Mouse (Mus musculus) bone marrow, adult 2 months (tissue): ENCODE results near the gene Dennd1c. TPM values are rescaled to one million over a fixed set of nuclear protein-coding genes. Genes with fewer than 3 reads are reported as not detected.

ENCODE experiments used
- H3K27ac ChIP-seq: fragments of 200-500 bp; 2 replicates; pipeline ENCODE4 v1.5.1; 2012; ENCODE audit warnings: low read depth, mild to moderate bottlenecking, control low read depth, inconsistent platforms, low read length; ENCODE audit not compliant: control insufficient read depth, poor library complexity, insufficient read depth
- H3K4me1 ChIP-seq: fragments of 200-500 bp; 2 replicates; pipeline ENCODE4 v1.6.1; 2011; ENCODE audit warnings: low read length; ENCODE audit not compliant: control insufficient read depth, insufficient read depth
- H3K4me3 ChIP-seq: fragments of 200-500 bp; replicated peaks from 2 replicates; pipeline ENCODE3; 2011; ENCODE audit warnings: mild to moderate bottlenecking, low read depth, low read length, control low read depth; ENCODE audit not compliant: control insufficient read depth
- CTCF ChIP-seq: fragments of 200-500 bp; IDR thresholded peaks from 2 replicates; pipeline ENCODE4 v1.5.1; 2011; ENCODE audit warnings: low read length, control low read depth; ENCODE audit not compliant: control insufficient read depth, insufficient read depth
- POLR2A ChIP-seq: fragments of 200-500 bp; IDR thresholded peaks from 2 replicates; pipeline ENCODE4 v1.6.1; 2011; ENCODE audit warnings: low read depth, mild to moderate bottlenecking, control low read depth, low read length, borderline replicate concordance; ENCODE audit not compliant: control insufficient read depth
- WGBS: fragments of 180-500 bp; shearing (Covaris S2); methylation state at CpG from one replicate; pipeline ENCODE4 v1.1.7; 2018; 5-methylcytosine and 5-hydroxymethylcytosine counted together
- polyA plus RNA-seq: library from polyadenylated mRNA; stranded (reverse); fragments of >200 nt; gene quantifications from 2 replicates; pipeline ENCODE4 v1.2.4, GENCODE M21; 2011; ENCODE audit warnings: low replicate concordance; ENCODE audit not compliant: missing spikeins, insufficient read depth, insufficient read length

Gene Dennd1c
- polyA plus RNA-seq, 1 experiment: 96.5 TPM

GRCm38 (mm10) chr17:57104496-57104895 lies 26.2 kb upstream of the Dennd1c start:
- 13% methylated on average over 4 of the region's 4 CpGs for WGBS
- TF ChIP-seq CTCF: no peak
- TF ChIP-seq POLR2A: no peak
- H3K27ac ChIP-seq: no peak overlapping the region
- no peaks in the 10 kb centered on the region; the same call in 1 of the 2 replicates for H3K4me1 ChIP-seq
- no peak overlapping the region for H3K4me3 ChIP-seq

- no peaks in the 10 kb centered on the region; the same call in none of the 2 replicates for H3K4me1 ChIP-seq
- H3K4me3 ChIP-seq: no peak overlapping the region
These were observed 24.0 kb upstream of the Dennd1c start for GRCm38 (mm10) chr17:57102276-57102675.

GRCm38 (mm10) chr17:57099629-57100325 lies 21.5 kb upstream of the Dennd1c start:
- Histone ChIP-seq H3K27ac (no peak overlapping the region), H3K4me3 (no peak overlapping the region), H3K4me1 (no peaks in the 10 kb centered on the region; the same call in 1 of the 2 replicates)
- TF ChIP-seq CTCF (no peak), POLR2A (no peak)
- 41% methylated on average over 10 of the region's 10 CpGs for WGBS

More at GRCm38 (mm10) chr17:57102276-57102675, 24.0 kb upstream of the Dennd1c start:
- no peak for TF ChIP-seq CTCF
- TF ChIP-seq POLR2A: no peak
- 46% methylated on average over 2 of the region's 2 CpGs for WGBS
- H3K27ac ChIP-seq: no peak overlapping the region

GRCm38 (mm10) chr17:57098321-57098720 lies 20.0 kb upstream of the Dennd1c start:
- H3K4me3 ChIP-seq: no peak overlapping the region
- WGBS: 59% methylated on average over 5 of the region's 5 CpGs
- no peaks in the 10 kb centered on the region; the same call in 1 of the 2 replicates for H3K4me1 ChIP-seq
- no peak for TF ChIP-seq POLR2A
- TF ChIP-seq CTCF: no peak
- H3K27ac ChIP-seq: no peak overlapping the region

GRCm38 (mm10) chr17:57096623-57096920 lies 18.3 kb upstream of the Dennd1c start:
- TF ChIP-seq POLR2A (no peak), CTCF (peak; percentile 91)
- peak overlapping the region; percentile 1 for H3K4me3 ChIP-seq
- 1% methylated on average over 11 of the region's 11 CpGs for WGBS
- no peaks in the 10 kb centered on the region; the same call in 1 of the 2 replicates for H3K4me1 ChIP-seq
- no peak overlapping the region for H3K27ac ChIP-seq

- Histone ChIP-seq H3K27ac (no peak overlapping the region), H3K4me1 (no peaks in the 10 kb centered on the region; the same call in 1 of the 2 replicates), H3K4me3 (peak overlapping the region; percentile 1)
- TF ChIP-seq POLR2A (no peak), CTCF (no peak)
- WGBS: 8% methylated on average over 18 of the region's 19 CpGs
These were observed 17.7 kb upstream of the Dennd1c start for GRCm38 (mm10) chr17:57095855-57096622.

GRCm38 (mm10) chr17:57094222-57094621 lies 15.9 kb upstream of the Dennd1c start:
- 78% methylated on average over 3 of the region's 3 CpGs for WGBS
- H3K4me3 ChIP-seq: no peak overlapping the region
- no peaks in the 10 kb centered on the region; the same call in 1 of the 2 replicates for H3K4me1 ChIP-seq
- H3K27ac ChIP-seq: no peak overlapping the region
- TF ChIP-seq CTCF: no peak
- TF ChIP-seq POLR2A: no peak

- TF ChIP-seq CTCF: no peak
- TF ChIP-seq POLR2A: no peak
- H3K4me1 ChIP-seq: no peaks in the 10 kb centered on the region; the same call in 1 of the 2 replicates
- no peak within 1 kb of the TSS for H3K27ac ChIP-seq
- WGBS: 33% methylated on average over 31 of the region's 31 CpGs
- no peak within 1 kb of the TSS for H3K4me3 ChIP-seq
These were observed 8.9 kb upstream of the Dennd1c start, which contains the start of gene Tubb4a for GRCm38 (mm10) chr17:57087049-57087832. Gene Tubb4a (minus strand): TSS chr17:57087782.
